Mouse (Mus musculus): ENCODE results near the gene H2-Q6. TPM values are rescaled to one million over a fixed set of nuclear protein-coding genes. Genes with fewer than 3 reads are reported as not detected.
A peak's percentile ranks its signal among the peaks of the same experiment; 100 is the strongest.
"Not testable (repeated sequence)": the region's sequence is repeated elsewhere in the genome, so short reads cannot be mapped to it uniquely, and the experiment has no call there.

The H2-Q6 gene
- polyA plus RNA-seq, 1 experiment from 2014 or later, result 10.9 TPM

- H3K4me1 ChIP-seq; H3K4me2 ChIP-seq; H3K4me3 ChIP-seq; H3K27ac ChIP-seq; ATAC-seq; H3K36me3 ChIP-seq; H3K9ac ChIP-seq; H3K9me3 ChIP-seq (replicated peaks): not testable (repeated sequence)
- peaks cover 44% of the 10 kb centered on the region for H3K27me3 ChIP-seq (replicated peaks)
- 9% methylated on average over 11 of the region's 11 CpGs for WGBS (ENCODE audit: insufficient replicate concordance)
Measured at GRCm38 (mm10) chr17:35420206-35420810, 4.3 kb upstream of the H2-Q6 start.

DNA sequence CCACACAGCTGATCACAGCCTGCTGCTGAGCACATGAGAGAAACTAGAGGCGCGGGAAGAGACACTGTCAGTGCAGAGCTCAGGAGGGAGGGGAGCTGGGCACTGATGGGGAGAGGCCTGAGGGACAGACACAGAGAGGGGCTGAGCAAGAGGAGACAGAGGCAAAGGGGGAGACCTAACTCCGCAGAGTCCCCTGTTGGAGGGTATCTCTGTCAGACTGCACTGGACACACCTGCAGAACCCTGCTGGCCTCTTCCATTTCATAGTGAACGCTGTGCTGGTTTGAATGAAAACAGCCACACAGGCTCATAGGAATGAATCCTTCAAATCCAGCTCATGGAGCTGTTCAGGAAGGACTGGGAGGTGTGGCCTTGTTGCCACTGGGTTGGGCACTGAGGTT, 3.3 kb upstream of the H2-Q6 start:
- not testable (repeated sequence) for H3K4me1 ChIP-seq; ATAC-seq; H3K27ac ChIP-seq; H3K4me3 ChIP-seq; H3K36me3 ChIP-seq; H3K9me3 ChIP-seq (replicated peaks); H3K9ac ChIP-seq; H3K4me2 ChIP-seq
- peaks cover 54% of the 10 kb centered on the region for H3K27me3 ChIP-seq (replicated peaks)
- WGBS (ENCODE audit: insufficient replicate concordance), result 68% methylated on average over 4 of the region's 4 CpGs

DNA sequence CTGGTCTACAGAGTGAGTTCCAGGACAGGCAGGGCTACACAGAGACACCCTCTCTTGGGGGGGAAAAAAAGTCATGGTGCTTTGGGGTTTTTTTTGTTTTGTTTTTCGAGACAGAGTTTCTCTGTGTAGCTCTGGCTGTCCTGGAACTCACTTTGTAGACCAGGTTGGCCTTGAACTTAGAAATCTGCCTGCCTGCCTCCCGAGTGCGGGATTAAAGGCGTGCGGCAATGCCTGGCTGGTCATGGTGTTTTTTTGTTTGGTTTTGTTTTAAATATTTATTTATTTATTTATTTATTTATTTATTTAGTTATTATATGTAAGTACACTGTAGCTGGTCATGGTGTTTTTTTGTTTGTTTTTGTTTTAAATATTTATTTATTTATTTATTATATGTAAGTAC, 2.3 kb upstream of the H2-Q6 start:
- 71% methylated on average over 5 of the region's 5 CpGs for WGBS (ENCODE audit: insufficient replicate concordance)
- peaks cover 57% of the 10 kb centered on the region for H3K27me3 ChIP-seq (replicated peaks)
- H3K9ac ChIP-seq; H3K9me3 ChIP-seq (replicated peaks); H3K4me2 ChIP-seq; H3K27ac ChIP-seq; ATAC-seq; H3K36me3 ChIP-seq; H3K4me1 ChIP-seq; H3K4me3 ChIP-seq: not testable (repeated sequence)

DNA sequence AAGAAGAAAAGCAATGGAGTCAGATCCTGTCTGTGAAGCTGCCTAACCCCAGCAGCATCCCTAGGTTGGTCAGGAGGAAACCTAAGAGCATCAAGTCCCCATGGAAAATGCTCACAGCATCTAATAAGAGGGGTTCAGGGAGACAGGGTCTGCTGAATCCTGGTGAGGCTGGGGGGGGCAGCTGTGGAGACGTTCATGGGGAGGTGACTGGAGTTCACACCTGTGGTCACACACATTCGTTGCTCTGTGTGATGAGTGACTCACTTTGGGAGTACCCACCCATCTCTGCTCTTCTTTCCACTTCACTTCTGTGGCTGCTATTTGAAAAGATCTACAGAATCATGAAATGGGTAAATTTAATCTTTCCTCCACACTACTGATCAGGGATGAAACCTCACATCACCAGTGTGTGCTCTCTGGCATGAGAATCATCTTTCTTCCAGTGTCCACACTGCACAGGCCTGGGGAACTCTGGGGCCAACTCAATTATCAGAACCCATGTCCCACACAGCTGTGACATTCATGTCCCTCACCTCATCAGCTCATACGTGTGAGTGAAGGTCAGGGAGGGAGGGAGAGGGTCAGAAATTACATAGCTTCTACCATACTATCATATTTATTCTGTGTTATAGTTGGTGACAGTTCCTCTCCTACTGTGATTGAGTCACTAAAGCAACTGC, 1.4 kb upstream of the H2-Q6 start:
- WGBS (ENCODE audit: insufficient replicate concordance), result 45% methylated on average over 3 of the region's 3 CpGs
- H3K4me2 ChIP-seq; H3K27ac ChIP-seq; H3K4me3 ChIP-seq; ATAC-seq; H3K9me3 ChIP-seq (replicated peaks); H3K4me1 ChIP-seq; H3K9ac ChIP-seq; H3K36me3 ChIP-seq: not testable (repeated sequence)
- H3K27me3 ChIP-seq (replicated peaks), result peaks cover 57% of the 10 kb centered on the region

- H3K9me3 ChIP-seq (replicated peaks); H3K36me3 ChIP-seq; H3K4me2 ChIP-seq; H3K4me1 ChIP-seq; ATAC-seq; H3K4me3 ChIP-seq; H3K27ac ChIP-seq; H3K9ac ChIP-seq: not testable (repeated sequence)
- peaks cover 57% of the 10 kb centered on the region for H3K27me3 ChIP-seq (replicated peaks)
- 46% methylated on average over 3 of the region's 3 CpGs for WGBS (ENCODE audit: insufficient replicate concordance)
Measured at GRCm38 (mm10) chr17:35424106-35424505, 544 bp upstream of the H2-Q6 start.

DNA sequence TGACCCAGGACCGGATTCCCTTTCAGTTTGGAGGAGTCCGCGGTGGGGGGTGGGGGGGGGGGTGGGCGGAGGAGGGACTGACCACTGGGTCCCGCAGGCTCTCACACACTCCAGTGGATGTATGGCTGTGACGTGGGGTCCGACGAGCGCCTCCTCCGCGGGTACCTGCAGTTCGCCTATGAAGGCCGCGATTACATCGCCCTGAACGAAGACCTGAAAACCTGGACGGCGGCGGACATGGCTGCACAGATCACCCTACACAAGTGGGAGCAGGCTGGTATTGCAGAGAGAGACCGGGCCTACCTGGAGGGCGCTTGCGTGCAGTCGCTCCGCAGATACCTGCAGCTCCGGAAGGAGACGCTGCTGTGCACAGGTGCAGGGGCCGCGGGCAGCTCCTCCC, 824 bp downstream of the H2-Q6 start:
- H3K4me2 ChIP-seq, result peak overlapping the region; percentile 47
- not testable (repeated sequence) for H3K9me3 ChIP-seq (replicated peaks); H3K27ac ChIP-seq; H3K9ac ChIP-seq; H3K4me1 ChIP-seq; H3K36me3 ChIP-seq
- H3K27me3 ChIP-seq (replicated peaks), result peaks cover 59% of the 10 kb centered on the region
- WGBS (ENCODE audit: insufficient replicate concordance), result 13% methylated on average over 28 of the region's 28 CpGs
- peak; percentile 16; the same call in 1 of the 2 replicates for ATAC-seq
- peak overlapping the region; percentile 28 for H3K4me3 ChIP-seq

- not testable (repeated sequence) for H3K4me3 ChIP-seq; H3K9ac ChIP-seq; H3K4me1 ChIP-seq; H3K36me3 ChIP-seq; H3K9me3 ChIP-seq (replicated peaks); ATAC-seq; H3K27ac ChIP-seq; H3K4me2 ChIP-seq
- H3K27me3 ChIP-seq (replicated peaks), result peaks cover 46% of the 10 kb centered on the region
- WGBS (ENCODE audit: insufficient replicate concordance), result 60% methylated on average over 6 of the region's 6 CpGs
Measured at GRCm38 (mm10) chr17:35428883-35429282, 4.2 kb downstream of the H2-Q6 start.

- H3K4me2 ChIP-seq; H3K9ac ChIP-seq; ATAC-seq; H3K27ac ChIP-seq; H3K36me3 ChIP-seq; H3K9me3 ChIP-seq (replicated peaks); H3K4me3 ChIP-seq; H3K4me1 ChIP-seq: not testable (repeated sequence)
- H3K27me3 ChIP-seq (replicated peaks), result peaks cover 32% of the 10 kb centered on the region
- 58% methylated on average over 6 of the region's 6 CpGs for WGBS (ENCODE audit: insufficient replicate concordance)
Measured at GRCm38 (mm10) chr17:35430671-35431070, 6.0 kb downstream of the H2-Q6 start.

DNA sequence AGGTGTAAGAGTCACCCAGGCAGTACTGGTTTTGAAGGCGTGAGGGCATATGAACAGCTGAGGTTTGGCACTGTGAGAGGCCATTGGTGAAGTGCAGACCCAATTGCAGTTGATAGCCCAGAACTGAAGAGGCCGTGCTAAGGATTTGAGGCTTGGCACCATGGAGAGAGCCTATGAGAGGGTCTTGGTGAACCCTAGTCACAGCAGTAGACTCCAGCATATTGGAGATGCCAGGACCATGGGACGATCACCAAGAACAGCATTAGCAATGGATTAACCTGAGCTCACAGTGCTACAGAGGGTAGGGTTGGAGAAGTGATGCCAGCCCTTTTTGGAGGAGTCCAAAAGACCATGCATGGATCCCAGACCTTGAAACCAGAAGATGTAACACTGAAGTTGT, 7.5 kb downstream of the H2-Q6 start:
- ATAC-seq, result not testable (repeated sequence)
- WGBS (ENCODE audit: insufficient replicate concordance), result 58% methylated on average over 3 of the region's 3 CpGs
- H3K27me3 ChIP-seq (replicated peaks), result peaks cover 34% of the 10 kb centered on the region

DNA sequence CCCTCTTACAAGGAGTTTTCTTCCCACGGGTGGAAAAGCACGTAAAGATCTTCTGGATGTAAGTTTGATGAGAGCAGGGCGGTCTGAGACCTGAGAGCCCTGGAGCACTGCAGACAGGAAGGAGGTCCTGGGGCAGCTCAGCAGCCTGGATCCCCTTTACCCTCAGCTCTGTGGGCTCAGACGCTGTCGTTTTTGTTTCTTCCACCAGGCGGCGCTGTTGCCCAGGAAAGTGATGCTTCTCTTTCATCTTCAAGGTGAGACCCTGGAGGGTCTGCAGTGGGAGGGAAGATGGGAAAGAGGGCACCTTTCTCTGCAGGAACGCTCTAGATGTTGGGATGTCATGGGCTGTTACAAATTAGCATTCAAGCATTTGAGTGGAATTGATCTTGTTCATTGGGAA, 10.2 kb downstream of the H2-Q6 start:
- not testable (repeated sequence) for H3K4me2 ChIP-seq; H3K9ac ChIP-seq; H3K36me3 ChIP-seq; H3K4me1 ChIP-seq; H3K9me3 ChIP-seq (replicated peaks); H3K27ac ChIP-seq; H3K4me3 ChIP-seq; ATAC-seq
- peaks cover 40% of the 10 kb centered on the region for H3K27me3 ChIP-seq (replicated peaks)
- WGBS (ENCODE audit: insufficient replicate concordance), result 7% methylated on average over 8 of the region's 8 CpGs

More for the DNA sequence above, 7.5 kb downstream of the H2-Q6 start:
- not testable (repeated sequence) for H3K27ac ChIP-seq; H3K9me3 ChIP-seq (replicated peaks); H3K36me3 ChIP-seq; H3K9ac ChIP-seq; H3K4me2 ChIP-seq; H3K4me3 ChIP-seq; H3K4me1 ChIP-seq

DNA sequence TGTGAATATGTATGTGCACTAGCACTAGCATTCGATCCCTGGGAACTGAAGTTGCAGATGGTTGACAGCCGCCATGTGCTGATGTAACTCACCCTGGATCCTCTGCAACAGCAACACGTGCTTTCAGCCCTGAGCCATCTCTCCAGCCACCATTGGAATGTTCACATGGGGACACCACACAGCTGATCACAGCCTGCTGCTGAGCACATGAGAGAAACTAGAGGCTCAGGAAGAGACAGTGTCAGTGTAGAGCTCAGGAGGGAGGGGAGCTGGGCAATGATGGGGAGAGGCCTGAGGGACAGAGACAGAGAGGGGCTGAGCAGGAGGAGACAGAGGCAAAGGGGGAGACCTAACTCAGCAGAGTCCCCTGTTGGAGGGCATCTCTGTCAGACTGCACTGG, 10.9 kb downstream of the H2-Q6 start:
- not testable (repeated sequence) for ATAC-seq
- WGBS (ENCODE audit: insufficient replicate concordance), result 58% methylated on average over 3 of the region's 3 CpGs

GRCm38 (mm10) chr17:35437386-35437936, 12.8 kb downstream of the H2-Q6 start:
- not testable (repeated sequence) for H3K9me3 ChIP-seq (replicated peaks); ATAC-seq; H3K9ac ChIP-seq; H3K36me3 ChIP-seq; H3K4me1 ChIP-seq; H3K4me3 ChIP-seq; H3K4me2 ChIP-seq; H3K27ac ChIP-seq
- 31% methylated on average over 1 of the region's 1 CpGs for WGBS (ENCODE audit: insufficient replicate concordance)
- peaks cover 45% of the 10 kb centered on the region for H3K27me3 ChIP-seq (replicated peaks)

More for the DNA sequence above, 10.9 kb downstream of the H2-Q6 start:
- H3K27ac ChIP-seq; H3K4me3 ChIP-seq; H3K9me3 ChIP-seq (replicated peaks); H3K4me1 ChIP-seq; H3K36me3 ChIP-seq; H3K9ac ChIP-seq; H3K4me2 ChIP-seq: not testable (repeated sequence)
- H3K27me3 ChIP-seq (replicated peaks), result peaks cover 46% of the 10 kb centered on the region
